Mouse (Mus musculus) heart, embryonic 10.5 days (tissue): ENCODE results near the gene Susd4. TPM values are rescaled to one million over a fixed set of nuclear protein-coding genes. Genes with fewer than 3 reads are reported as not detected.

Experiments used
- DNase-seq: peaks from one replicate; pipeline ENCODE4 v3.0.0-alpha.2; 2017; ENCODE audit warnings: low spot score
- H3K27ac ChIP-seq: fragments of 300-500 bp; sonication (generic); 2 replicates; pipeline ENCODE4 v1.5.1; 2016; ENCODE audit warnings: mild to moderate bottlenecking
- H3K27me3 ChIP-seq: fragments of 300-500 bp; sonication (generic); 2 replicates; pipeline ENCODE4 v1.6.1; 2016; ENCODE audit warnings: mild to moderate bottlenecking; ENCODE audit not compliant: poor library complexity, insufficient read depth, severe bottlenecking
- H3K36me3 ChIP-seq: fragments of 300-500 bp; sonication (generic); 2 replicates; pipeline ENCODE4 v1.6.1; 2016; ENCODE audit warnings: mild to moderate bottlenecking, moderate library complexity
- H3K4me1 ChIP-seq: fragments of 300-500 bp; sonication (generic); 2 replicates; pipeline ENCODE4 v1.6.1; 2016; ENCODE audit warnings: mild to moderate bottlenecking
- H3K4me3 ChIP-seq: fragments of 300-500 bp; sonication (generic); 2 replicates; pipeline ENCODE4 v1.5.1; 2016; ENCODE audit warnings: mild to moderate bottlenecking, moderate library complexity
- H3K9me3 ChIP-seq: fragments of 300-500 bp; sonication (generic); 2 replicates; pipeline ENCODE4 v1.6.1; 2016; ENCODE audit warnings: mild to moderate bottlenecking, moderate library complexity
- WGBS: fragments of 180-500 bp; shearing (Covaris S2); methylation state at CpG from one replicate; pipeline ENCODE4 v1.1.7; 2016; 5-methylcytosine and 5-hydroxymethylcytosine counted together
- polyA plus RNA-seq: library from polyadenylated mRNA; unstranded; fragments of >200 nt; fragmentation: Nextera tagmentation; extraction: Ambion mirVana; gene quantifications from 2 replicates; pipeline ENCODE4 v1.2.1, GENCODE M21; 2016

Gene Susd4
- polyA plus RNA-seq, 1 experiment from 2014 or later: 9.4 TPM

DNA sequence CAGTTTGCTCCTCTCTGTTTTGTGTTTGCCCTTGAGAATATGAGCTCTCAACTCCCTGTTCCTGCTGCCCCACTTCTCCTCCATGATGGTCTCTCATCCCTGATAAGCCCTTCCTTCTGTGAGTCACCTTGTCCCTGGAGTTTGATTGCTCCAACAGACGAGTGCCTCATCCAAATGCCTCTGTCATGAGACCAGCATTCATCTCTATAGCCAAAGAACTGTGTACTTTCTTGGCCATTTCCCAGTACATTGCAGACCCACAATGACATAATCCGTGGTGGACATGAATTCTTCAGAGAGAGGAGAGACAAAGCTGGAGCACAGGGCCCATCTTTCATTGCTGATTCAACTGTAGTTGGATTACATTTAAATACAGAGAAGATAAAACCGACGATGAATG, 115.1 kb downstream of the Susd4 start:
- no peaks in the 10 kb centered on the region for H3K36me3 ChIP-seq
- no peak overlapping the region for H3K4me3 ChIP-seq
- no peaks in the 10 kb centered on the region for H3K9me3 ChIP-seq
- 74% methylated on average over 4 of the region's 4 CpGs for WGBS
- no peak for DNase-seq
- no peaks in the 10 kb centered on the region for H3K27me3 ChIP-seq
- peak overlapping the region; percentile 13; the same call in 1 of the 2 replicates for H3K27ac ChIP-seq
- H3K4me1 ChIP-seq: peaks cover 15% of the 10 kb centered on the region

DNA sequence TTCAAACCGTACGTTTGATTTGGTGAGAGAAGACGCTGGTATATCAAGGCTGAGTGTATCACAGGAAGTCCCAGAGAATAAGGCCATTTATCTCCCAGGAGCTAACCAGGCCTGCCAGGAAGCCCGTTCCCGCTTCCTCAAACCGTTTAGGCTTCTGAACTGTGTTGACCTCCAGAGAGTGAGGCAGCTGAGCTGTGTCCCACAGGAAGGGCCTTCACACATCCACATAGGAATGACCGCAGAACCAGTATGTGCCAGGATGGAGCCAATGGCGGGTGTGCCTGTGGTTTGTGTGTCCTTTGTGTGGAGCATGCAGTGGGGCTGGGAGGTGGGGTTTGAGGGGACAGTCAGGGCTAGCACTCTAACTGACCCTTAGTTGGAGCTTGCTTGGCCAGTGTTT, 117.6 kb downstream of the Susd4 start:
- peaks cover 15% of the 10 kb centered on the region for H3K4me1 ChIP-seq
- no peak overlapping the region for H3K4me3 ChIP-seq
- WGBS: 68% methylated on average over 8 of the region's 8 CpGs
- DNase-seq: no peak
- no peaks in the 10 kb centered on the region for H3K27me3 ChIP-seq
- H3K36me3 ChIP-seq: no peaks in the 10 kb centered on the region
- H3K9me3 ChIP-seq: no peaks in the 10 kb centered on the region
- H3K27ac ChIP-seq: 0 out of 2 replicates have a peak overlapping the region, but pooled peaks have one; percentile 17

DNA sequence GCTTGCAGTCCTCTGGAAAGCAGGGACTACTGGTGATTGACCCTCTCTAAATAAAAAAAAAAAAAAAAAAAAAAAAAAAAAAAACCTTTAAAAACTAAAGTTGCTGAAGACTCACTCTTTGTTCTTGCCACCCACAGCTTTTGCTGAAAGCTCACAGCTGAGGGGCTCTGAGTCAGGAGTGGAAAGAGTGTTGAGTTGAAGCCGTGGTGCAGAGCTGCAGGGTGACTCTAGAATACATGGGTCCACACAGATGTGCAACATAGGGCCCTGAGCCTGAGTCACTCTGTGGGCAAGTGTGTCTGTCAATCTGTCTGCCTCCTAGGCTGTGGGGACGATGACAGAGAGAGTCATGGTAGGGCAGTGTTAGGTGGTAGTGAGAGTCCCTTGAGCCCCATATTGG, 119.0 kb downstream of the Susd4 start:
- no peak for DNase-seq
- Histone ChIP-seq H3K9me3 (no peaks in the 10 kb centered on the region), H3K36me3 (0 out of 2 replicates have a peak, but pooled peaks cover under 1% of the 10 kb centered on the region), H3K27ac (no peak overlapping the region), H3K4me1 (peaks cover 15% of the 10 kb centered on the region), H3K27me3 (no peaks in the 10 kb centered on the region), H3K4me3 (no peak overlapping the region)
- WGBS: 65% methylated on average over 2 of the region's 2 CpGs

- Histone ChIP-seq H3K4me1 (peaks cover 6% of the 10 kb centered on the region; the same call in 1 of the 2 replicates), H3K27me3 (peaks cover 11% of the 10 kb centered on the region; the same call in 1 of the 2 replicates), H3K36me3 (no peaks in the 10 kb centered on the region), H3K4me3 (no peak overlapping the region), H3K27ac (no peak overlapping the region), H3K9me3 (no peaks in the 10 kb centered on the region)
- 57% methylated on average over 9 of the region's 9 CpGs for WGBS
- DNase-seq: no peak
Measured at GRCm38 (mm10) chr1:182895698-182896097, 132.0 kb downstream of the Susd4 start.

DNA sequence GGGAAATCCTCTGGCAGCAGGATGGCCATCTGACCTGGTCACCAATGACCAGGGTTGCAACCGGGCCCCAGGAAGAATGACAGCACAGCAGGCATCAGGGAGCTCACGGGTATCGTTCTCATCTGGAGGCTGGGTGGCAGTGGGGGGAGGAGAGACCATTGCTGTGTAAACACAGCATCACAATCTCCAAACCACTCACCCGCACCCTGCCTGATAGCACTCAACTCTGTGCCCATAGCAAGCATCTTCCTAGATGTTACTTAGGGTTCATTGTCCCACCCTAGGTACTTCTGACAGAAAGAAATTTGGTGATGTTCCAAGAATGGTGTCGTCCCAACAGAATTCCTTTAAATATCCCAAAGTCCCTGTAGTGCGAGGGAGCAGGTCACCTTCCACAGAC, 133.4 kb downstream of the Susd4 start:
- Histone ChIP-seq H3K9me3 (no peaks in the 10 kb centered on the region), H3K27ac (no peak overlapping the region), H3K4me1 (peaks cover 6% of the 10 kb centered on the region; the same call in 1 of the 2 replicates), H3K27me3 (peaks cover 11% of the 10 kb centered on the region; the same call in 1 of the 2 replicates), H3K4me3 (no peak overlapping the region), H3K36me3 (no peaks in the 10 kb centered on the region)
- WGBS: 57% methylated on average over 6 of the region's 6 CpGs
- DNase-seq: no peak

GRCm38 (mm10) chr1:182897506-182898138, 134.0 kb downstream of the Susd4 start:
- H3K27ac ChIP-seq: no peak overlapping the region
- peaks cover 6% of the 10 kb centered on the region; the same call in 1 of the 2 replicates for H3K4me1 ChIP-seq
- H3K9me3 ChIP-seq: no peaks in the 10 kb centered on the region
- no peak overlapping the region for H3K4me3 ChIP-seq
- H3K36me3 ChIP-seq: no peaks in the 10 kb centered on the region
- no peak for DNase-seq
- peaks cover 11% of the 10 kb centered on the region; the same call in 1 of the 2 replicates for H3K27me3 ChIP-seq
- WGBS: 68% methylated on average over 12 of the region's 12 CpGs

- Histone ChIP-seq H3K27me3 (peaks cover 11% of the 10 kb centered on the region; the same call in 1 of the 2 replicates), H3K27ac (no peak overlapping the region), H3K36me3 (no peaks in the 10 kb centered on the region), H3K4me1 (peaks cover 17% of the 10 kb centered on the region), H3K9me3 (no peaks in the 10 kb centered on the region), H3K4me3 (no peak overlapping the region)
- WGBS: 77% methylated on average over 5 of the region's 5 CpGs
- DNase-seq: no peak
Measured at GRCm38 (mm10) chr1:182902095-182902494, 138.4 kb downstream of the Susd4 start.

DNA sequence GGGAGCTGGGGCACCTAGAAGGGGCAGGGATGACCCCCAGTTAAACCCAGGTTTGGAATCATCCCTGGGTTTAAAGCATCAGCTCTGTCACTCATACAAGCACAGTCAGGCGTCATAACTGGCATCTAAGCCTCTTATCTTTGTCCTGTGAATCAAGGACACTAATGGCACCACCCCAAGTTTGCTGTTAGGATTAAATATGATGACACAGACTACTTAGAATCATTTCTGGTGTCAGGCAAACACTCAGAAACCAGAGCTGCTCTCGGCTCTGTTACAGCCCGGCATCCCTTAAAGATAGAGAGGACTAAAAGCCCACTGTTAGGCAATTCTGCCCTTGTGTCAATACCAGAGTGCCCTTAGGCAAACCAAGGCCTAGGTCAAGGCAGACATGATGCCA, 139.2 kb downstream of the Susd4 start:
- 73% methylated on average over 3 of the region's 3 CpGs for WGBS
- no peaks in the 10 kb centered on the region for H3K36me3 ChIP-seq

GRCm38 (mm10) chr1:182905669-182906068, 142.0 kb downstream of the Susd4 start:
- WGBS: 39% methylated on average over 3 of the region's 3 CpGs
- Histone ChIP-seq H3K9me3 (no peaks in the 10 kb centered on the region), H3K36me3 (no peaks in the 10 kb centered on the region), H3K4me3 (no peak overlapping the region), H3K27ac (peak overlapping the region; percentile 59; the same call in 1 of the 2 replicates), H3K27me3 (no peaks in the 10 kb centered on the region), H3K4me1 (peaks cover 42% of the 10 kb centered on the region)
- no peak for DNase-seq

More for the DNA sequence above, 139.2 kb downstream of the Susd4 start:
- H3K27ac ChIP-seq: no peak overlapping the region
- no peaks in the 10 kb centered on the region for H3K9me3 ChIP-seq
- peaks cover 3% of the 10 kb centered on the region; the same call in 1 of the 2 replicates for H3K27me3 ChIP-seq
- DNase-seq: no peak
- peaks cover 22% of the 10 kb centered on the region for H3K4me1 ChIP-seq
- no peak overlapping the region for H3K4me3 ChIP-seq

GRCm38 (mm10) chr1:182908050-182909036, 144.7 kb downstream of the Susd4 start:
- peak overlapping the region; percentile 89 for H3K27ac ChIP-seq
- WGBS: 12% methylated on average over 14 of the region's 14 CpGs
- no peaks in the 10 kb centered on the region for H3K9me3 ChIP-seq
- DNase-seq: peak; percentile 98
- H3K4me1 ChIP-seq: peaks cover 47% of the 10 kb centered on the region
- H3K4me3 ChIP-seq: peak overlapping the region; percentile 31
- H3K27me3 ChIP-seq: no peaks in the 10 kb centered on the region
- H3K36me3 ChIP-seq: no peaks in the 10 kb centered on the region

DNA sequence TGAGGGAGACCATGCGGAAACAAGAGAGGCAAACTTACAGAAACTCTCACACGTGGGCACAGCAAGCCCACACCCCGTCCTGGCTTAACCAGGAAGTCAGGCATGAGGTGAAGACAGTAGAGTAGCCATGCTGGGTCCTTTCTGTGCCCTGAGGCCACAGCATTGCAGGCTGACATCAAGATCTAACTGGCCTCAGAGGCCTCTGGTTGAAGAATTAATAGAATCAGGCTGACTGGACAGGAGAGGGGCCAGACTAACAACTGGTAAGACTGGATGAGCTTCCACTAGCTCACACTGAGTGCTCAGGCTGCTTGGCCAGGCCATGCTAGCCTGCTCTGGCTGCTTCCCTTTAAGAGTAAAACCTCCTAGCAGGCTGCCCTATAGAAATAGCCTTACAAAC, 145.4 kb downstream of the Susd4 start:
- no peaks in the 10 kb centered on the region for H3K27me3 ChIP-seq
- WGBS: 53% methylated on average over 3 of the region's 3 CpGs
- DNase-seq: no peak
- peaks cover 47% of the 10 kb centered on the region for H3K4me1 ChIP-seq
- no peak overlapping the region for H3K4me3 ChIP-seq
- no peaks in the 10 kb centered on the region for H3K36me3 ChIP-seq
- H3K27ac ChIP-seq: peak overlapping the region; percentile 89
- no peaks in the 10 kb centered on the region for H3K9me3 ChIP-seq

DNA sequence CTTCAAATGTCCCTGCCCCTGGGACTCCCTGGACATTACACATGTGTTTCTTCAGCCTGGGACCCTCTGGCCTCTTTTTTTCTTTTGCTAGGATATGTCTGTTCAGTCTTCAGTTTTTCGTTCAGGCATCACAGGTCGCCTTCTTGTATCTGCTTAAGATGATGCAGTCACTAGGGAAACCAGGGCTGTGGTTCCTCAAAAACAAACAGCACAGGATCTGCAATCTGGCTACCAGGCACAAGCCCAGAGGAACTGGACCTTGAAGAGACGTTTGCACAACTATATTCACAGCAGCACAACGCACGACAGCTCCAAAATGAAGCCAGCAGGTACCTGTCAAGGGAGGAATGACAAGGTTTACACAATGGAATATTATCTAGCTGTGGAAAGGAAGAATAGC, 145.9 kb downstream of the Susd4 start:
- peak overlapping the region; percentile 89; the same call in 1 of the 2 replicates for H3K27ac ChIP-seq
- no peak for DNase-seq
- peaks cover 47% of the 10 kb centered on the region for H3K4me1 ChIP-seq
- 78% methylated on average over 5 of the region's 5 CpGs for WGBS
- no peaks in the 10 kb centered on the region for H3K36me3 ChIP-seq
- H3K9me3 ChIP-seq: no peaks in the 10 kb centered on the region
- H3K27me3 ChIP-seq: no peaks in the 10 kb centered on the region
- no peak overlapping the region for H3K4me3 ChIP-seq

GRCm38 (mm10) chr1:182912591-182912990, 148.9 kb downstream of the Susd4 start:
- Histone ChIP-seq H3K4me3 (no peak overlapping the region), H3K4me1 (peaks cover 28% of the 10 kb centered on the region), H3K27me3 (no peaks in the 10 kb centered on the region), H3K36me3 (no peaks in the 10 kb centered on the region), H3K9me3 (no peaks in the 10 kb centered on the region), H3K27ac (no peak overlapping the region)
- 66% methylated on average over 2 of the region's 2 CpGs for WGBS
- DNase-seq: no peak
